Mouse (Mus musculus): ENCODE data around the gene Pou2f1.

GRCm38 (mm10) chr1:165891686-165892085 is 110.8 kb downstream of the Pou2f1 start:
- TF ChIP-seq TAL1 (conservative IDR thresholded peaks at IDR 0.05; ENCODE audit: low read depth, low read length) (no peak), CTCF (IDR thresholded peaks at IDR 0.05; ENCODE audit: low read depth, low read length) (no peak), GATA1 (IDR thresholded peaks at IDR 0.05; ENCODE audit: borderline replicate concordance, low read length) (no peak), GATA2 (IDR thresholded peaks at IDR 0.05; ENCODE audit: borderline replicate concordance, low read depth, low read length) (no peak)
